Mouse (Mus musculus) lung, adult 2 months (tissue): ENCODE data around the gene Cyp26c1. TPM values are rescaled to one million over a fixed set of nuclear protein-coding genes. Genes with fewer than 3 reads are reported as not detected.

Experiments
- DNase-seq: peaks from one replicate; pipeline ENCODE4 v3.0.0; 2022
- H3K4me1 ChIP-seq: fragments of 200-500 bp; 2 replicates; pipeline ENCODE4 v1.6.1; 2011; ENCODE audit warnings: low read length; ENCODE audit not compliant: control insufficient read depth, insufficient read depth
- H3K4me3 ChIP-seq: fragments of 200-500 bp; replicated peaks from 2 replicates; pipeline ENCODE3; 2011; ENCODE audit warnings: low read depth, mild to moderate bottlenecking, control low read depth, low read length; ENCODE audit errors: extremely low read depth
- CTCF ChIP-seq: fragments of 200-500 bp; IDR thresholded peaks from 2 replicates; pipeline ENCODE4 v1.5.1; 2011; ENCODE audit warnings: mild to moderate bottlenecking, low read length, control low read depth; ENCODE audit not compliant: insufficient read depth
- POLR2A ChIP-seq: fragments of 200-500 bp; IDR thresholded peaks from 2 replicates; pipeline ENCODE4 v1.6.1; 2011; ENCODE audit warnings: low read depth, mild to moderate bottlenecking, control low read depth, low read length, borderline replicate concordance; ENCODE audit errors: extremely low read depth
- WGBS: fragments of 180-500 bp; shearing (Covaris S2); methylation state at CpG from one replicate; pipeline ENCODE4 v1.1.7; 2018; 5-methylcytosine and 5-hydroxymethylcytosine counted together
- polyA plus RNA-seq: library from polyadenylated mRNA; depleted of rRNA; stranded (reverse); fragments of >200 nt; gene quantifications from 2 replicates; pipeline ENCODE4 v1.2.3, GENCODE M21; 2012; rRNA removed

Gene Cyp26c1
- polyA plus RNA-seq, 1 experiment = 0.18 TPM

- H3K4me1 ChIP-seq = no peaks in the 10 kb centered on the region
- H3K4me3 ChIP-seq = no peak overlapping the region
- no peak for TF ChIP-seq POLR2A
- TF ChIP-seq CTCF = no peak
- 23% methylated on average over 1 of the region's 1 CpGs for WGBS
- DNase-seq = no peak
Measured at GRCm38 (mm10) chr19:37719166-37719565, 33.8 kb downstream of the Cyp26c1 start.

- WGBS = 96% methylated on average over 5 of the region's 5 CpGs
- no peaks in the 10 kb centered on the region; the same call in 1 of the 2 replicates for H3K4me1 ChIP-seq
- TF ChIP-seq CTCF (no peak), POLR2A (no peak)
- no peak for DNase-seq
- no peak overlapping the region for H3K4me3 ChIP-seq
Measured at GRCm38 (mm10) chr19:37724591-37724990, 39.2 kb downstream of the Cyp26c1 start.

GRCm38 (mm10) chr19:37726585-37726984, 41.2 kb downstream of the Cyp26c1 start:
- 89% methylated on average over 7 of the region's 7 CpGs for WGBS
- TF ChIP-seq POLR2A (no peak), CTCF (no peak)
- H3K4me3 ChIP-seq = no peak overlapping the region

GRCm38 (mm10) chr19:37727366-37727765, 42.0 kb downstream of the Cyp26c1 start:
- TF ChIP-seq POLR2A (no peak), CTCF (no peak)
- 88% methylated on average over 2 of the region's 2 CpGs for WGBS
- Histone ChIP-seq H3K4me3 (no peak overlapping the region), H3K4me1 (no peaks in the 10 kb centered on the region; the same call in 1 of the 2 replicates)
- DNase-seq = no peak

More at GRCm38 (mm10) chr19:37726585-37726984, 41.2 kb downstream of the Cyp26c1 start:
- no peaks in the 10 kb centered on the region; the same call in 1 of the 2 replicates for H3K4me1 ChIP-seq
- no peak for DNase-seq

- H3K4me3 ChIP-seq = no peak overlapping the region
- TF ChIP-seq CTCF (no peak), POLR2A (no peak)
- DNase-seq = no peak
- H3K4me1 ChIP-seq = no peaks in the 10 kb centered on the region; the same call in 1 of the 2 replicates
- WGBS = 79% methylated on average over 8 of the region's 8 CpGs
Measured at GRCm38 (mm10) chr19:37735426-37735825, 50.0 kb downstream of the Cyp26c1 start.

GRCm38 (mm10) chr19:37738575-37738974, 53.2 kb downstream of the Cyp26c1 start:
- H3K4me1 ChIP-seq = no peaks in the 10 kb centered on the region; the same call in 1 of the 2 replicates
- DNase-seq = no peak
- TF ChIP-seq CTCF (no peak), POLR2A (no peak)
- no peak overlapping the region for H3K4me3 ChIP-seq
- WGBS = 89% methylated on average over 3 of the region's 3 CpGs

- Histone ChIP-seq H3K4me3 (no peak overlapping the region), H3K4me1 (no peaks in the 10 kb centered on the region; the same call in 1 of the 2 replicates)
- DNase-seq = no peak
- TF ChIP-seq POLR2A = no peak
- TF ChIP-seq CTCF = no peak
- 37% methylated on average over 7 of the region's 7 CpGs for WGBS
Measured at GRCm38 (mm10) chr19:37740043-37740442, 54.7 kb downstream of the Cyp26c1 start.

Other genes starting within 250 kb of the Cyp26c1 start
- gene Exoc6, start 135.2 kb upstream of the Cyp26c1 start, polyA plus RNA-seq = 6.8 and 10.1 TPM in 2 replicates
- 0.06 and 0.23 TPM in 2 replicates for gene Cyp26a1, start 12.2 kb downstream of the Cyp26c1 start, polyA plus RNA-seq